Mouse (Mus musculus): Measurements from ENCODE around the gene Pwwp2a.

- no peak for TF ChIP-seq HCFC1 (IDR thresholded peaks at IDR 0.05; ENCODE audit: low read depth, low read length)
- no peak for TF ChIP-seq BHLHE40 (IDR thresholded peaks at IDR 0.05; ENCODE audit: low read depth, low read length)
- TF ChIP-seq CTCF (conservative IDR thresholded peaks at IDR 0.05 in 1 of 2, IDR thresholded peaks at IDR 0.05 in 1 of 2; ENCODE audit: low read depth in 2 of 2, low read length in 2 of 2): no peak
- TF ChIP-seq ELF1 (IDR thresholded peaks at IDR 0.05; ENCODE audit: low read depth, low read length): no peak
- no peak for TF ChIP-seq NELFE (IDR thresholded peaks at IDR 0.05; ENCODE audit: low read depth, low read length)
These were observed 16.8 kb downstream of the Pwwp2a start for GRCm38 (mm10) chr11:43698621-43699020.
